Mouse (Mus musculus) gastrocnemius, adult 8-10 months (tissue): ENCODE results near the gene Ccdc34. TPM values are rescaled to one million over a fixed set of nuclear protein-coding genes. Genes with fewer than 3 reads are reported as not detected.
A peak's percentile ranks its signal among the peaks of the same experiment; 100 is the strongest.

ENCODE experiments used
- DNase-seq, 2 experiments: peaks; one replicate each; pipeline ENCODE4 v3.0.0; 2022; ENCODE audit warnings: low spot score in 2 of 2
- total RNA-seq, 4 experiments: library from RNA; stranded (reverse); gene quantifications; 2 replicates each; pipeline ENCODE4 v1.2.4; 2022

Ccdc34 gene
- total RNA-seq, 4 experiments from 2014 or later = 1.9 to 2.8 (median 2.4) TPM

DNA sequence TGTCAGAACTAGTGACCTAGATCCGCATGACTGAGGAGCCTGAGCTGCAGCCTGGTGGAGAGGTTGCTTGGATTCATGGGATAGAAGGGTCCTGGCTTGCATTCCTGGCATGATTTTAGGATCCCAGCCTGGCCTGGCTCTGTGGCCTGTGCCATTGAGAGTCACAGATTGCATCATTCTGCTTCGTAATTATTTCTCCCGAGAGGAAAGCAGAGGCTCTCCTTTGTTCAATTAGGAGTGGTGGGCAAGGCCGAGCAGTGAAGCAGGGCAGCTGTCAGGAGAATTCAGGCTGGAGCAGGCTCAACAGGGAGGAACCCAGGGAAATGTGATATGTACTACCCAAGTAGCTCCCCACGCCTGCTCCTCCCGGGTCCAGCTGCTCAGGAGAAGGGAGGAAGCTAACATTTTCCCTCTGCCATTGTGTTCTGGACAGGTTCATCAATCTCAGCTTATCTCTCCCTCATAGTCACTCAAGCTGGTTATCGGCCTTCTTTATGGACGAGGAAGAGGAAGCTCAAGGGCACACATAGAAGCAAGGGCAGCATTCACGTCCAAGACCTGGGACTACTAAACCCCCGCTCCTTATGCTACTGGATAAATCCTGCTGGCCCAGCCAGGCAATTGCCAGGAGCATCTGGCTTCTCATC is 162.2 kb downstream of the Ccdc34 start:
- peak; percentile 52 to 58 for DNase-seq

DNA sequence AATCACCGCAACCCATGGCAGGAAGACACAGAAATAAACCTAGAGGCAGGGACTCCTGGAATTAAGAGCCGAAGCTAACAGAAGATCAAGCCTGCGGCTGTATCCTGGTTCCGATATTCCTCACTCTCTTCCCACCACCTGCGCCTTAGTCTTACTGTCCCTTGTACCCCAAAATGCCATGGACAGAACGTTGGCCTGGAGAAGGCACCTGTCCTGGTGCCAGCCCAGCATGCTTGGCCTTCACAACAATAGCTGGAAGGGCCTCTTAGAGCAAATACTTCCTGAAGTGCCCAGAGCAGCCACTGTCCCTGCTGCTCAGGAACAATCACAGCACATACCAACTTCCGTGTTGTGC is 162.7 kb downstream of the Ccdc34 start:
- DNase-seq = peak in 1 of 2 experiments; percentile 28

- DNase-seq = no peak
These were observed 164.0 kb downstream of the Ccdc34 start for GRCm38 (mm10) chr2:110181666-110182065.

GRCm38 (mm10) chr2:110182248-110182647 is 164.6 kb downstream of the Ccdc34 start:
- DNase-seq = peak in 1 of 2 experiments; percentile 17

DNA sequence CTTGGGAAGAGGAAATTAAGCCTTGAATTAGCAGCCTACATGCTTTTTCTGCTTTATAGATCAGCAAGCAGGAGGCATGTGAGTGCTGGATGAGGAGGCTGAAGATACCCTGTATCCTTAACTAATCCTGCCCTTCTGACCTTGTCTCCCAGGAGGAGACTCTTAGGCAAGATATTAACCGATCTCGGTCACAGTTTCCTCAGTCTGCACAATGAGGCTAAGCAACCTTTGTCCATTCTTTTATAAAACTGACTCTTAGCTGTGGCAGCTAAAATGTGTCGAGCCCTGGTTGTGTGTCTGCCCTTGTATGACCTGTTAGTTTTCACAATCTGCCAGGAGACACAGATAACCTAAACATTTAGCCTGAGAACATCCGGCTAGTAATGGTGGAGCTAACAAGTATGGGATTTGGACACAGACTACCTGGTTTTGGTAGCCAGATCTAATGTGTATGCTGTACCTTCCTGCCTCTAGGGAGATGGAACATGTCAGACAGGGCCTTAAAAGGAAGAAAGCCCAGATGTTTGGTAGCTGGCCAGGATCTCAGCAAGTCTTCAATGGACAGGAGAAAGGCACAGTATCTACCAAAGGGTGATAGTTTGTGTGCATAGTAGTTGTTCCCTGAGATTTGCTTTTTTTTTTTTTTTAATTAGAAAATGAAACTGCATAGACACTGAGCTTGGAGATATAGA is 165.3 kb downstream of the Ccdc34 start:
- DNase-seq = no peak

DNA sequence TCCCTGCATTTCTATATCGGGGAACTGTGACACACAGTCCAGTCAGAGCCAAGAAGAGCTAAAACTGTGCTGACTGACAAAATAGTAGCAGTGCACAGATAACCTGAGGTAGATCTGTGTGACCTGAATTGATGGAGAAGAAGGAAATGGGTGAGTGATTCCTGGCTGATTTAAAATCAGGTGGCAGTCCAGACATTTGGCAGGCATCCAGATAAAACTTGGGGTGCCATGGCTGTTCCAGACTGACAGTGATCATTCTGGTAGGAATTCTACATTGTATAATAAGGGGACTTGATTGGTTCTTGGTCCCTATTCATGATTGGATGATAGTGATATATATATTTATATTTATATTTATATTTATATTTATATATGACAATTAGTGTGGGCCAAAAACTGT is 166.5 kb downstream of the Ccdc34 start:
- DNase-seq = no peak

DNA sequence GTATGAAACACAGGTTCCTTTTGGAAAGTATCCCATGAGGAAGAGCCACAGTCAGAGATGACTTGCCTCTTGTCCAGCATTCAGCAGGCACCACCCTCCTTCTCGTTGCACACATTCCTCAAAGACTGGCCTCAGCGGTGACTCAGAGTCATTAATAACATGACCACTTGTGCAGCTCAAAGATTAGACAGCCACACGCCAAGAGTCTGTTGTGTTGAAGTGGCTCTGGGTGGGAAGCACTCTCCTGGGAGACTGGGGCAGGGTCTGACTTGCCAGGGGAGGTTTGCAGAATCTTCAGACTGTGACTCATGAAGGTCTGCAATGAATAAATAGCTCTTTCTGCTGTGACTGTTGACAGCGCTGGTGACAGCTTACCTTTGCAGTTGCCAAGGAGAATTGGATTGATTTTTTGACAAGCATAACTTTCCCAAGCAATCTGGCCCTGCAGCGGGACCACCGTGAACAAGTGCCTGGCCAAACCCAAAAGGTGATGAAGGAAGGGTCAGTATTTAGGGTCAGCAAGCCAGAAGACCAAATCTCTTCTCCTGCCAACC is 168.9 kb downstream of the Ccdc34 start:
- DNase-seq = peak in 1 of 2 experiments; percentile 40

DNA sequence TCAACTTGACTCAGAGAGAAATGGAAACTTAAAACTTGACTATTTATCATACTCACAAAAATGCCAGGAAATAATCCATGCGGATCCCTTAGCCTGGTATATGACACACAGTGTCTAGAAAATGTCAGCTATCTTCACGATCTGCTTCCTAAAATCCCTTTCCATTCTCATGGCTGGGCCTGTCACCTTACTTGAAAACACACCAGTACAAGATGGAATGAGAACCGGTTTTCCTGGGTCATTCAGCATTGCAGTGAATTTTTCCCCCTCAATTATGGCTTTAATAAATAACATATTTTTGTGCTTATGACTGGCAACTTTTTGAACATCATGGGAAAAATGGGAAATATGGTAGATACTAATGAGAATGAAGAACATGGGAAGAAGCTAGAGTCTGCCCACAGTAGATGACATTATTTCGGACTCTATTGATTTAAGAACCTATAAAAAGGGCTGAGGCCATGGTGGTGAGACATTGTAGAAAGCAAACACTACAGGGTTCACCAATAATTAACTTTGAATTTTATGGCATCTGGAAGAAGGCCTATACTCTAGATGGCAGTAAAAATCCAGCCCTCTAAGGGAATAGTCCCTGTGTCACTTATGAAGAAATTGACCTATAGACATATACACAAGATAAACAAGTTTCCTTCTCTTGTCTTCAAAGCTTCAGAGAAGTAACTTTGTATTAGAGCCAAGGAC is 171.2 kb downstream of the Ccdc34 start:
- no peak for DNase-seq

DNA sequence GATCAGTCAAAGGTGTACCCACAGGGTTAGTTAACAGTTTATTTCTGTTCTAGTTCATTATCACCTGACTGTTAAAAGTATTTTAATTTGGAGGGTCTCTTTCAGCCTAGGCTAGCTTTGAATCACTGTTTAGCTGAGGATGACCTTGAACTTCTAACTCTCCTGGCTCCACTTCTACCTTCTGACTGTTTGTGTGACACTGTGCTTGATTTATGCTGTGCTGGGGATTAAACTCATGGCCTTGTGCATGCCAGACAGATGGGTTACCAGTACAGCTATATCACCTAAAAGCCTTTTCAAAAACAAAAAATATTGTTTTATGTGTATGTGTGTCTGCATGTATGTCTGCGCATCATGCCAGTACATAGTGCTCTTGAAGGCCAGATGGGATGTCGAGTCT is 172.8 kb downstream of the Ccdc34 start:
- DNase-seq = no peak

DNA sequence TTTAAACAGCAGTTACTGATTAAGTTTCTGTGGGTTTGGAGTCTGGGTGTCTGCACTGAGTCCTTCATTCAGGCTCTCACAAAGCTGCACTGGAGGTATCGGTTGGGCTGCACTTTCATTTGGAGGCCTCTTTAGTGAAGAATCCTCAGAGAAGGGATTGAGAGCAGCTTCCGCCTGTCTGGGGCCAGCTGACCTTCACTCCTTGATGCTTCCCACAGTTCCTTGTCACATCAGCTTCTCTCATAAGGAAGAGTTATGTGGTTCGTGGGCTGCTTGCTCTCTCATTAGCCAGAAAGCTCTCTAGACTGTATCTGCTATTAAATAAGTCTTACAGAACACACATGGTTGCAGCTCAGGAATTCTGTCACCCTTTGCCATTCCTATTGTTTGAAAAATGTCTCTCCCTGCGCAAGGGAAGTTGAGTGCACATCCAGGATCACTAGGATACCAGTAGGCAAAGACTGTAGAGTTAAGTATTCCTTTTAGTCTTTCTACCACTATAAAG is 173.6 kb downstream of the Ccdc34 start:
- no peak for DNase-seq

- DNase-seq = peak; percentile 78 to 89
These were observed 174.5 kb downstream of the Ccdc34 start for GRCm38 (mm10) chr2:110191965-110192701.

DNA sequence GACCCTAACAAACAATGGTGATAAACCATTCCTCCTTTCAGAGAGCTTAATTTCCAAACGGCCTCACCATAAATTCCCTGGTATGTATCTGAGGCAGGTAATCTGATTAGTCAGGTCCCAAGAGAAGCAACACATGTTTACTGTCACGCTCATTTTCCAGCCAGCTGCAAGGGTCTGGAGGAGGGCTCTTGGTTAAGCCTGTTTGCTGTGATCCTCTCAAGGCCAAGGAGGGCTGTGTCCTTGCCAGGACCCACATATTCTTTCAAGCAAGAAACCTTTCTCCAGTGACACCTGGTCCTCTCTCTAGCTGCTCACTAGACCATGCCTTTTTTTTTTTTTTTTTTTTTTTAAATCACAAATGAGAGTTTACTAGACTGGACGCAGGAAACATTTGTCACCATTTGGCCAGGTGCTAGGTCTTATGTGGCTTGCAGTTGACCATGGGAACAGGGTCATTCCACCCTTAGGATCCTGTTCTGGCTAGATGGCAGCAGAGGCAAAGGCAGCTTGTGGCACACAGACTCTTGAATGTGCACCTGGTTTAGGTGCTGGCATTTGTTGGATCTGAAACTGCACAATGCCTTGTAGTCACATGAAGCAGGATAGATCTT is 175.2 kb downstream of the Ccdc34 start:
- no peak for DNase-seq

GRCm38 (mm10) chr2:110196551-110196950 is 178.9 kb downstream of the Ccdc34 start:
- DNase-seq = no peak

DNA sequence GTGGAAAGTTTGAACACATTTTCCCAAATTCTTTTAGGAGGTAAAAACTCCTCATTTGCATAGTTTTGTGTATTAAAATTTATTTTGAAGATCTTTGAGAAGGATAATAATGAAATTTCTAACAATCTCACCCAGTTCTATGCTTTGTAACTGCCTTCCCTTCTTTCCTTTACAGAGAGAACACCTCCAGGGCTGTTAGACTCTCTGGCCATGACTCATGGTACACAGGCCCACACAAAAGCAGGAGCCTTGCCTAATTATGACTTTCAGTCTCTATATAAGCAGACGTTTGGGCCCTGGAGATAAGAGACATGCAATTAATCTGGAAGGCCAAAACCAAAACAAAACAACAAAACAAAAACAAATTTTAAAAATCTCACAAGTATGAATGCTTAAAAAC is 182.0 kb downstream of the Ccdc34 start:
- no peak for DNase-seq

GRCm38 (mm10) chr2:110201770-110202169 is 184.2 kb downstream of the Ccdc34 start:
- DNase-seq = no peak

DNA sequence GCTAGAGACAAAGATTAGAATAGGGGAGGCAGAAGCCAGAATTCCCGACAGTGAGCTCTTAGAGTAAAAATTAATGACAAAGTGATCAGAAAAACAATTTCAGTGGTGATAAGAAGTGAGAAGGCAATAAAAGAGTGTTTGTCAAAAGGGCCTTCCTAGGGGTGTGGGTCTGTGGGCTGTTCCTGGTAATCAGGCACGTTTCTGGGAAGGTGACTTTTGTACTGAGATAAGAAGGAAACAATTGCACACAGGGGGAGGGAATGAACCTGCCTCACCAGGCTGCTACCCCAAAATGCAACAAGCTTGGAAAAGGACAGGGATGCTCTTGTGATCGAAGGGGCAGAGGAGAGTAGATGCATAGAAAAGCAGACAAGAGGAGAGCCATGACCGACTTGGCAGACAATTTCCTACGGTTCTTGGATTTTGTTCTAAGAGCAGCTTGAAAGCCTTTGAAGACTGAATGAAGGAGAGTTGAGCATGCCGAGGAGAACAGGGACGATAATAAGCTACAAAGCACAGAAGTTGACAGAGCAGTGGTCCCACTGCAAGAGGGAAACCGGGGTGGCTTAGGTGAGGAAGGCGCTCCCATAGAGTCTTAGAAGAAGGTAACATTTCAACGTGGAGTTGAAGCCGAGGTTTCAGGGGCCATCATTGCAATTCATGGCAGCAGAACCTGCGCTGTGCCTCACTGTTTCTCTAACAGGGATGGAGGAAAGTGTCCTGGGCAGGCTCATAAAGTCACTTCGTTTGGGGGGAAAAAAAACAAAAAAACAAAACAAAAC is 185.3 kb downstream of the Ccdc34 start:
- no peak for DNase-seq

DNA sequence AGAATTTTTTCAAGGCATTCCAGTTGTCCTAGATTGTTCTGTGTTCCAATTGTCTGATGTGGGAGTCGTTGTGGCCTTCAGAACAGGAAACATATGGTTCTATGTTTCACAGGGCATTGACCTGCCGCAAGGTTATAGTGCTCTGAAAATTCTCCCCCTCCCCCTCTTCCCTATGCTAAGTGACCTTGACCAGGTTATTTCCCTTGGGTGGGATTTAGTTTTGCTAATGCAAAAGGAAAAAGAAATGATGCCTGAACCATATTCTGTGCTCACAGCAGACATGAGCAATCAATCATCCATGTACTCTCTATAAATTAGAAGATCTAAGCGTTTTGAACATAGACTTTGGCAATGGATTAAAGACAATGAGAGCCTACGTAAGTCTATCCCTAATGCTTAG is 186.6 kb downstream of the Ccdc34 start:
- no peak for DNase-seq

GRCm38 (mm10) chr2:110204705-110205318 is 187.2 kb downstream of the Ccdc34 start:
- peak; percentile 24 to 54 for DNase-seq
